Mouse (Mus musculus) urinary bladder, adult 18-20 months (tissue): ENCODE results near the gene Spata25.
"Not testable (repeated sequence)": the region's sequence is repeated elsewhere in the genome, so short reads cannot be mapped to it uniquely, and the experiment has no call there.

Source experiments
- DNase-seq, 2 experiments: peaks; one replicate each; pipeline ENCODE4 v3.0.0; 2022; ENCODE audit warnings: low spot score in 2 of 2, mixed read lengths in 2 of 2

Gene Spata25

DNA sequence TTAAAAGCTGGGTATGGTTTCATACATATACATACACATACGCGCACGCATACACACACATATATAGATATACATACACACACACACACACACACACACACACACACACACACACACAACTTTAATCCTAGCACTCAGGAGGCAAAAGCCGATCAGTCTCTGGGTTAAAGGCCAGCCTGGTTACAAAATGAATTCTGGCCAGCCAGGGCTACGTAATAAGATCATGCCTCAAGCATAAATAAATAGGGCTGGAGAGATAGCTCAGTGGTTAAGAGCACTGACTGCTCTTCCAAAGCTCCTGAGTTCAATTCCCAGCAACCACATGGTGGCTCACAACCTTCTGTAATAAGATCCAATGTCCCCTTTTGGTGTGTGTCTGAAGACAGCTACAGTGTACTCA is 27.2 kb upstream of the Spata25 start:
- DNase-seq = not testable (repeated sequence)

DNA sequence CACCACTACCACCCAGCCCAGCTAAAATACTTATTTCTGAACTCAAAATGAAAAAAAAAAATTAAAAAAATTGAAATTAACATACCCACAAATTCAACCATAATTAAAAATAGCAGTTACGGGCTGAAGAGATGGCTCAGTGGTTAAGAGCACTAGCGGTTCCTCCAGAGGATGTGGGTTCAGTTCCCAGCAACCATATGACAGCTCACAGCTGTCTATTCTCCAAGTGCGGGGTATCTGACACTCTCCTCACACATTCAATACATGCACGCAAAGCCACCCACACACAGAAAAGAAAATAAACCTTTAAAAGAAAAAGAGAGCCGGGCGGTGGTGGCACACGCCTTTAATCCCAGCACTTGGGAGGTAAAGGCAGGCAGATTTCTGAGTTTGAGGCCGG is 21.7 kb upstream of the Spata25 start:
- DNase-seq = no peak

DNA sequence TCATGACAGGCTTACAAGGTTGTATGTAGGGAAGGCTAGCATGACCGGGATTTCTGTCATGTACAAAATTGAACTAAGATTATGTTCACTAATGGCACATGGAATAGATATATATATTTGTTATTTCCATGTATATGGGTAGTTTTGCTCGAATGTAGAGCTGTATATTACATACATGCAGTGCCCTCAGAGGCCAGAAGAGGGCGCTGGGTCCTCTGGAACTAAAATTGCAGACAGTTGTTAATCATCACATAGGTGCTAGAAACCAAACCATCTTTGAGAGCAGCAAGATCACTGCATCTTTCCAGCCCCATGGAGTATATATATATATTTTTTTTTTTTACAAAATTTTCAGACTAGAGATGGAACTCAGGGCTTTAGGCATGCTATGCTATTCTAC is 17.4 kb upstream of the Spata25 start:
- DNase-seq = no peak

DNA sequence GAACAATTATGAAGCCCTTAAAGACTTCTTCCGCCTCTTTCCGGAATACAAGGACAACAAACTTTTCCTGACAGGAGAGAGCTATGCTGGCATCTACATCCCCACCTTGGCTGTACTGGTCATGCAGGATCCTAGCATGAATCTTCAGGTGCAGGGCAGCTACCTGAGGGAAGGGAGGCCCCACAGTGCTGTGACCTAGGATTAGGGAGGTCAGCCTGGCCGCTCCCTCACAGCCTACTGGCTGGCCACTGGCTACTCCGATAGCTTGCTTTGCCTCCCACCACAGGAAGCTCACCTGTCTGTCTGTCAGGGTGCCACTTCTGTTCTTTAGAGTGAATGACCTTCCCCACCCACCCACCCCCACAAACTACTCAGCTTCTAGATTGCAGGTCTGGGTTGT is 6.8 kb upstream of the Spata25 start:
- DNase-seq = no peak

DNA sequence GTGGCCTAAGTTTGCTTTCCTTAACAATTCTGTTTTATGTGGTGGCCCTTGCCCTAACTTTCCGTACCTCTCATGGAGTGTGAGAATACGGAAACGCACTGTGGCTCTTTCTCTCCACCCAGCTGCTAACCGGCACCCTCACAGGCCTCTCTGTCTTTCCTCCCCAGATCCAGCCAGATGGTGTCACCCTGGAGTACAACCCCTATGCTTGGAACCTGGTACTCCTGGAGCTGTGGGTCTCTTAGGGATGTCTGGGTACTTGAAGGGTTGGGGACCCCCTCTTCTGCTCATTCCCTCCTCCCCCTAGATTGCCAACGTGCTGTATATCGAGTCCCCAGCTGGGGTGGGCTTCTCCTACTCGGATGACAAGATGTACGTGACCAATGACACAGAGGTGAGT is 6.2 kb upstream of the Spata25 start:
- DNase-seq = no peak

DNA sequence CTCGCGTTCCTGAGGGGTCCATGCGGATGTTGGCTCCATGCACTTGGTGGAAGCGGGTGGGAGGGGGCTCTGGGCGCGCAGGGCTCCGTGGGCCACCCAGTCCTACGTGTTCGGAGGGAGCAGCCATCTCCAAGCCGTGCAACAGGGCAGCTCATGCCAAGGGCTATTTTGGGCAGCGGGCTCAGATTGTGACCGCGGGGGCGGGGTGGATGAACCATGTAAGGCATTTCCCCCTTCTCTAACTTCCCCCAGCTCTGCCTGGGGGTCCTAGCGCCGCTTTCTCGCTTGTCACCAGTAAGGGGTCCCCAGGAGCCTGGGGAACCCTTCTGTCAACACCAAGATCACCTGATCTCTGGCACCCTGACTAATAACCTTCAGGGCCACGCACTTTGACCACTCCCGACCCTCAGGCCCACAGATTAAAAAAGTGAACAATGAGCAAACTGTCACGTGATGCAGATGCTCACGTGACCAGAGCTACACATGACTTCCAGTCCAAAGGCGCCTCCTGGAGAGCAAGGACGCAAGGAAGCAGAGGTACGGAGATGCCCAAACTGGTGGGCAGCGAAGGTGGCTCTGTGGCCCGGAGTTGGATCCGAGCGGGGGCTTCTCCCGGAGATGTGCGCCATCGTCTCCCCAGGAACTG is 5.1 kb upstream of the Spata25 start, which contains the start of gene Neurl2:
Gene Neurl2 (minus strand): TSS at position 143 of the 646 bp plus-strand sequence.
- peak; percentile 81 to 83 for DNase-seq

DNA sequence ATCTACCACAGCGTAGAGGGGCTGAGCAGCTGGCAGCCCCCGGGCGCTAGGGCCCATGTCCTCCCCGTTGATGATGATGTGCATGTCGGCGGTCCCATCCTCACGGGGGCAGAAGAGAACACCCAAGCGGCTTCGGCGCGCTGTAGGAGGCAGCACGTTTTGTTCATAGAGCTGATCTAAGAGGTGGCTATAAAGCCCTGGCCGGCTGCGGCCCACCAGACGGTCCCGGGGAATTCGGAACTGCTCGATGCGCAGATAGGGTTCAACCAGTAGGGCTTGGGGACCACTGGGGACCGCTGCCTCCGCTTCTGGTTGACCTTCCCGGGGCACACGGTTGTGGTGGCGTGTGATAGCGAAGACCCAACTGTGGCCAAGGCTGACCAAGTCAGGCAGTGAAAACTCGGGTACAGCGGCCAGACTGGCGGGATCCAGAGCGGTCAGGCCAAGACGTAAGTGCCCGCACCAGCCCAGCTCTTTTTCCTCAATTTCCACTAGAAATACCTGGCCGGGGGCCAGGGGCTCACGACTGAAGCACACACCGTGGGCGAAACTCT is 4.5 kb upstream of the Spata25 start, which contains the start of gene Ctsa:
Gene Ctsa (plus strand): TSS at position 126 of the 554 bp plus-strand sequence.
- DNase-seq = peak; percentile 56 to 68

DNA sequence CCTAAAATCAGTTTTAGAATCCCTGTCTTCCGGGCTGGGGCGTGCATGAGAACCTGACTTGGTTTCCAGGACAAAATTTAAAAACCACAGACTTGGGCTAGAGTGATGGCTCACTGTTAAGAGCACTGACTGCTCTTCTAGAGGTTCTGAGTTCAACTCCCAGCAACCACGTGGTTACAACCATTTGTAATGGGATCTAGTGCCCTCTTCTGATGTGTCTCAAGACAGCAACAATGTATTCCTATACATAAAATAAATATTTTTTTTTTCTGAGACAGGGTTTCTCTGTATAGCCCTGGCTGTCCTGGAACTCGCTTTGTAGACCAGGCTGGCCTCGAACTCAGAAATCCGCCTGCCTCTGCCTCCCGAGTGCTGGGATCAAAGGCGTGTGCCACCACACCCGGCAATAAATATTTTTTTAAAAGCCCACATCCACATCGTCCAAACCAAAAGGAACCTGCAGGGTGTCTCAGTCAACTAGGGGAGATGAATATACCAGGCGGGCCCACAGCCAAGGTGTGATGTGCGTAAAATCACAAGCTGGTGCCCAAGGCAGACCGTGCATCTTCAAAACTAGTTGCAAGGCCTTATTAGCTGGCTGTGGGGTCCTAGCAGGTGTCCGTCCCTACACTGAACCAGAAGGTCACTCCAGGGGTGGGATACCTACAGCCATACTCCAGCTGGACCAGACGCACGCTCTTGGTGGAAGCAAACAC is 3.9 kb upstream of the Spata25 start:
- no peak for DNase-seq

DNA sequence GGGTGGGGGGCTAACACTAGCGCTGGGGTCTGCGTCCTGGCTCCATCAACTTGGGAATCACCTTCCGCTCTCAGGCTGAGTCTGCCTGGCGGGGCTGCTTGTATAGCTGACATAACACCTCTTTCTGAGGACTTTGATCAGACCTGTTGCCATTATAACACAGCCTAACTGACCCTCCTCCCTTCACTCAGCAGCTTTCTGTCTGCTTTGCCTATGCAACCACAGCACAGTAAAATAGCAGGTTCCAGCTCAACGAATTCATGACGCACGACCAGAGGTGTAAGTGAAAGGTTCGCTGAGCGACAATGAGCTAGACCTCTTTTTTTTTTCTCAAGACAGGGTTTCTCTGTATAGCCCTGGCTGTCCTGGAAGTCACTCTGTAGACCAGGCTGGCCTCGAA is 2.7 kb upstream of the Spata25 start:
- DNase-seq = no peak

DNA sequence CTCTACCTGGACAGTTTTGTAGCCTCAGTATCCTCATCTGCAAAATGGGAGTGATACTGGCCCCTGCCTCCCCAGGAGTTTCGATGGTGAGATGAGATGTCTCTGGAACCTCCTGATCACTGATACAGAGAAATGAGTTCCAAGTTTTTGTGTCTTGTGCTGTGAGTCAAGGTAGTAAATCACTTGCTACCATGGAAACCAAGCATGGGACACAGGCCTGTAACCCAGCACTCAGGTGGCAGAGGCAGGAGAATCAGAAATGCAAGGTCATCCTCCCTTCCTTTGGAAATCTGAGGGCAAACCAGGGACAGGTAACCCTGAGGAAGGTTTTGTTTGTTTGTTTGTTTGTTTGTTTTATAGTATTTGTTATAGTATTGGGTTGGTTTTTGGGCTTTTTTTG is 753 bp upstream of the Spata25 start:
- DNase-seq = no peak

DNA sequence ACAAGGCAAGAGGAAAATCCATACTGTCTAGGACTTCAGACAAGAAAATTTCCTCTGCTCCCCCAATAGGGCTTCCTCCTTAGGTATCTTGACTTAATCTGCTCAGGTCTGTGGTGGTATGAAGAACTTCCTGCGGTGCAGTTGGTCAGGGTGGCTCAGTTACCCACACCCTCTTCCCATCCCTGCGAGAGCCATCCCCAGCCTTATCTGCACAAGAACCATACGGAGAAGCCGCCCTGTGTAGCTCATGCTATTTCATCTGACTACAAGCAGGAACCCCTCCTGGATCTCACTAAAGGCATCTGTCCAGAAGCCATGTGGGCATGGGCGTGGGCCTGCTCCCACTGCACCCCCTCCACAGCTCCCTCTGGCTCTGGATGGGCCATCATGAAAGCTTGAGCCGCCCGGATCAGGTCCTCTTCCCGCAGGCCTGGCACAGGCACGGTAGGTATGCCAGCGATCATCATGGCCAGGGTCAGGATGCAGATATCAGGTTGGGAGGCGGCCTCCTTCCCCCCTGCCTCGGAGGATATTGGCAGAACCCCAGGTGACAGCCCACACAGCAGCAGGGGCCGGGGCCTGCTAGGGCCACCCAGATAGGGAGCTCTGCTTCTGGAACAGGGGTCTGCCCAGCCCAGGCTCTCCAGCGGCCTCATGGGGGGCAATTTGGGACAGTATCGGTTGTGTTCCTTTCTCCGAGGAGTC is 1.0 kb downstream of the Spata25 start:
- DNase-seq = no peak

DNA sequence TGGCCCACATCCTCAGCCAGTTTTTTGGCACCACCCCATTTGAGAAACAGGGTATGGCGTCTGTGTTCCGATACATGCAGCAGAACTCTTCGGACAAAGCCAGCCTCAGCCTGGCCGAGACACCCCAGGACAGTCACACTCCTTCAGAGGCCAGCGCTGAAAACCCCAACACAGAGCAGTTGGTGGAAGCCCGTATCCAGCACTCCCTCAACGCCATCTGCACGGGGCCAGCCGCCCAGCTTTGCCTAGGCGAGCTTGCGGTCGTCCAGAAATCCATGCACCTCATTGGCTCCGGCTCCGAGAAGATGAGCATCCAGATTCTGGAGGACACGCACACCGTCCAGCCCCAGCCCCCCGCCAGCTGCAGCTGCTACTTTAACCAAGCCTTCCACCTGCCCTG is 2.8 kb downstream of the Spata25 start:
- DNase-seq = no peak

DNA sequence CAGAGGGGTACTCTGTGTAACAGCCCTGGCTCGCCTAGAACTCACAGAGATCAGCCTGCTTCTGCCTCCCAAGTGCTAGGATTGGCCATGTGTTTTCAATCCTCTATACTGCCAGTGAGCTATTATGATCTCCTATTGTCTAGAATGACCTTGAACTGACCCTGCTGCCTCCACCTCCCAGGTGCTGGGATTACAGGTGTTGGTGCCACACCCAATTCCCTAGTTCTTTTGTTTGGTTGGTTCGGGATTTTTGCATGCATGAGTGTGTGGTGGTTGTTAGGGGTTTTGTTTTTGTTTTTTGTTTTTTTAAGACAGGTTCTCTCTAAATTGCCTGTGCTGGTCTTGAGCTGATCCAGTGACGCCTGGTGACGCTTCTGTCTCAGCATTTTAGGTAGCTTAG is 4.4 kb downstream of the Spata25 start:
- DNase-seq = no peak

DNA sequence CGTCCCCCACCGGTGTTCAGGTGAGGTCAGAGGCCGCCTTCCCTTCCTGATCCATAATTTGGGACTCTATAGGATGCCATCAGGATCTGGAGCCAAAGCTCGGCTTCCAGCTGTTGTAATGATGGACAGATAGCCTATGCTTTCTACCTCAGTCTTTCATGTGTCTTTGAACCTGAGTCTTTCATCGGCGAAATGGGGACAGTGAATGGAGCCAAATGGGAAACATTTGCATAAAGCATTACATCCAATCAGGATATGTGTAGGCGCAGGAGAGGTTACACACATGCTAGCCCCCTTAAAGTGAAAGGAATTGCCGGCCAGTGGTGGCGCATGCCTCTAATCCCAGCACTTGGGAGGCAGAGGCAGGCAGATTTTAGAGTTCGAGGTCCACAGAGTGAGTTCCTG is 5.2 kb downstream of the Spata25 start:
- DNase-seq = no peak

DNA sequence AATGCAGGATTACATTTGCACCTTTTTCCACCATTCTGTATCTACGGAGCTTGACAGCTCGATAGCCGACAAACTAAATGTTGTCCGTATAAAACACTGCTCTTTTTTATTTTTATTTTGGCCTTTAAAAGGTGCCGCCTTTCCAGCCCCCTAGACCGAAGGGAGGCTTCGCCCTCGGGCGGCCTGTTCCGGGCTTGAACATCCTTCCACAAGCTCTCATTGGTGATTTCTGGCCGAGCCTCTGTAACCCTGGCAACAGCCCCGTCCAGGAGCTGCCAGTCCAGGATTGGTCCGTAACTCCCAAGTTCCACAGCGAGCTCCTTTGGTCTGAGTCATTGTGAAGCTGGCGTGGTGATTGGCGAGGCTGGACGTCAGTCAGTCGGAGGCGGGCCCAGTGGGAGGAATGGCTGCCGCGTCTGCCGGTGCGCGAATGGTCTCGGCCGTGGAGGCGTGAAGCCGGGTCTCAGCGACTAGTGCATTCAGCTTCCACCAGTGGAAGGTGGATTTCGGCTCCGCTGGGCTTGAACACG is 5.6 kb downstream of the Spata25 start, which contains the start of gene Zswim1:
Gene Zswim1 (plus strand): TSS at position 51 of the 530 bp plus-strand sequence.
- DNase-seq = peak; percentile 99 to 100

DNA sequence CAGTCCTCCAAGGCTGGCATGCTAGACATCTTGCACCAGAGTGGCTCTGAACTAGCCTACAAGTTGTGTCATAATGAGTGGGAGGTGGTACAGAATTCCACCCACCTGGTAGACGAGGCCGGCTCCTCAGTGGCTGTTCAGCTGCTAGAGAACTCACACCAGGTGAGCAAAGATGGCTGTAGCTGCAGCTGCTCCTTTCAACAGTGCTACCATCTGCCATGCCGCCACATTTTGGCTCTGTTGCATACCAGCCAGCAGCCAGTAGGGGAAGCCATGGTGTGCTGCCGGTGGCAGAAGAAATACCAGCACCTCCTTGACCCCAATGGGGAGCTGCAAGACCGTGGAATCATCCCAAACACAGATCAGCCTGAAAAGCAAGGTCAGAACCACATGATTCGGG is 7.3 kb downstream of the Spata25 start:
- DNase-seq = no peak

DNA sequence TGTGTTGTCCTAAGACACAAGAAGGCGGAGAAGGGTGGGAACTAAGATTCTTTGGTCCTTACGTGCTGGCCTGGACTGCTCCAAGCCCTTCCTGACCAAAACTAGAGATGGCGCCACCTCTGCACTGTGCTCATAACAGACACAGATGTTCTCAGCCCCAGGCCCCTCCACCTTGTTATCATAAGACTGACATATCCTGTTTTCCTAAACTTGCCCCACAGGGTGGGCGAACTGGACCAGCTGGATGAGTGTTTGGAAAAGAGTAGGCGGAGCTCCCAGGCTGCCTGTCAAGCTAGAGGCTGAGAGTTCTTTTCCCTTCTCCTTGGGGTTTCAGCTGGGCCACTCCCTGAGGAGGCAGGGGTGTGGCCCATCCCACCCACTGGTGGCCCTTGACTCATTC is 10.6 kb downstream of the Spata25 start:
- DNase-seq = no peak

DNA sequence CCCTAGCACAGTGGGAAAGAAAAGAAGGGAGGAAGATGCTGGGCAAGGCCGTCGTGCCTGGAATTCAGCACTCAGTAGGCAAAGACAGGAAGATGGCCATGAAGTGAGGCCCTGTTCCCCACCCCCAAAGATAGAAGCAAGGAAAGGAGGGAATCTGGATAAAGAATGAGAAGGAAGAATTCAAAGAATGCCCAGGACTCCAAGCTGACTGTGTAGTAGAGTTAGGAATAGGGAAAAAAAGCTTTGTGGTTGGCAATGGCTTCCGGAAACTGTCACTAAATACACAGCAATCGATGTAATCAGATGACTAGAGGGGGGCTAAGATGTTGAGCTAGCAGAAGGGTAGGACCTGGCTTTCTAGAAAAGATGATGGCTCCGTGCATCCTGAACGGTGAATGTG is 11.1 kb downstream of the Spata25 start:
- no peak for DNase-seq

DNA sequence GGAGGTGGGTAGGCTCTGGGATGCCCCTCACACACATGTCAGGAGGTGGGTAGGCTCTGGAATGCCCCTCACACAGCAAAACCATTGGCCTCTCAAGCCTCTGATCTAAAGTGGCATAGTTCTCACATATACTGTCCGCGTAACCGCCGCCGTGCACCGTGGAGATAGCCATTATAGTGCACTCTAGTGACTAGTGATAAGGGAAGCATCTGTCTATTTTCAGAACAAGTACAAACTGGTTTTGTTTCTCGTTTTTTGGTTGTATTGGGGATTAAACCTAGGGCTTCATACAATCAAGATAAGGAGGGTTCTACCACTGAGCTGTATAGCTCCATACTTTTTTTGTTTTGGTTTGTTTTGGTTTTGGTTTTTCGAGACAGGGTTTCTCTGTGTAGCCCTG is 12.5 kb downstream of the Spata25 start:
- DNase-seq = no peak

DNA sequence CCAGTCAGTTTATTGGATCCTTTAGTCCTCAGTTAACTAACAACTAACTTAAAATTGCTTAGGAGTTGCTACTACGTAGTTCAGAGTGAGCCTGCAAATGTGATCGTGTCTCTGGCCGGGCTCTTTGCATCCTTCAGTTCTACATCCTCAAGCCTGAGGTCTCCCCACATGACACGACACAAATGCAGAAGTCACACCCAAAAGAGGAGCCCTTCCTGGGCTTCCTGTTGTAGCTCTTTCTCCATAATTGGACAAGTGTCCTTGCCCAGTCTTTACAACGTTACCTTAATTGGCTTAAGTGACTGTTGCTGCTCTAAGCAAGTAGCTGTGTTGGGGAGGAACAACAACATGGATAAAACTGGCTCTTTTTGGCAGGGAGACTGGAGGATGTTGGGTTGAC is 13.0 kb downstream of the Spata25 start:
- no peak for DNase-seq

DNA sequence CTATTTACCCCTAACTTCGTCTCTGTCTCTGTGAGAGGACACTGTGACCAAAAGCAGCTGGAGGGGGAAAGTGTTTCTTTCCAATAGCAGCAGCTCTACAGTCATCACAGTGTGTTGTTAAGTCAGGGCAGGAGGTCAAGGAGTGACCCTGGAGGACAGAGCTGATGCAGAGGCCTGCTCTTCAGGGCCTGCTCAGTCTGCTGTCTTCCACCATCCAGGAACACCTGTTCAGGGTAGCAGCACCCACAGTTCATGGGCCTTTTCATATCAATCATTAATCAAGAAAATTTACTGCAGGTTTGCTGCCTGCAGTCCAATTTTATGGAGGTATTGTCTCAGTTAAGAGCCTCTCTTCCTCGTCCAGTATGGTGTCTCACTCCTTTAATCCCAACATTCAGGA is 14.8 kb downstream of the Spata25 start:
- DNase-seq = no peak

DNA sequence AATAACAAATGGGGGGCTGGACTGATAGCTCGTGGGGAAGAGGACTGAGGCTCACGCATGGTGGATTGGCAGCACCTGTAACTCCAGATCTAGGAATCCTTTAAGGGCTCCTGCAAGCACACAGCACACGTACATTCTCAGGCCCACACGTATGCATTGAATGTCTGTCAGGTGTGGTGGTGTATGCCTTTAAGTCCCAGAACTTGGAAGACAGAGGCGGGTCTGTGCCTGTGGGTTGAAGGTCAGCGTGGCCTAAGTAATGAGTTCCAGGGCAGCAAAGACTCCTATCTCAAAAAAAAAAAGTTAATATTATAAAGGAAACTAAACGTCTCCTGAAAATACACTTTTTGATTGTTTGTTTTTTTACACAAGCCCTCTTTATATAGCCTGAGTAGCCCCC is 21.7 kb downstream of the Spata25 start:
- no peak for DNase-seq
